Comparison of ENCODE assay signal across 16 mouse cellular contexts in genomic region chr5:115212861-115213260, GRCm38 (mm10). TPM values are rescaled to one million over a fixed set of nuclear protein-coding genes. Genes with fewer than 3 reads are reported as not detected.
"Had no signal": no experiment of that assay in that cellular context is flagged by ENCODE, and none has a peak within 500 bp of the region (broad histone marks: within the 10 kb centered on the region; RNA-seq: fewer than 3 reads in every experiment).

No protein-coding gene starts in this region.

- DNase-seq: kidney, postnatal 10 days; kidney, postnatal 4 days; lung, adult 2 months; lung, postnatal 36 days; midbrain, embryonic 14.5 days; right cerebral cortex, postnatal 4 days; spleen, adult 18-20 months; thymus, adult 18-20 months; thymus, postnatal 14 days had no signal

- H3K27me3 ChIP-seq: neural tube, embryonic 15.5 days had no signal

- H3K27ac ChIP-seq: limb, embryonic 10.5 days; liver, embryonic 15.5 days; neural tube, embryonic 15.5 days had no signal

- ATAC-seq: lung, postnatal 0 days had no signal

- H3K9ac ChIP-seq: liver, embryonic 15.5 days; neural tube, embryonic 15.5 days had no signal

- H3K4me3 ChIP-seq: limb, embryonic 10.5 days; liver, embryonic 15.5 days; myocyte; neural tube, embryonic 15.5 days had no signal

- H3K36me3 ChIP-seq: limb, embryonic 10.5 days; liver, embryonic 15.5 days; neural tube, embryonic 15.5 days had no signal

- H3K9me3 ChIP-seq: limb, embryonic 10.5 days; liver, embryonic 15.5 days; neural tube, embryonic 15.5 days had no signal

- H3K4me2 ChIP-seq: liver, embryonic 11.5 days; liver, embryonic 15.5 days; neural tube, embryonic 15.5 days had no signal

RNA-seq across cellular contexts. Expression of gene Cabp1, which starts 18.7 kb away (rescaled TPM):
- total RNA-seq: megakaryocyte progenitor cell, adult 5-6 weeks had no signal
